Mouse (Mus musculus) kidney, embryonic 14.5 days (tissue): ENCODE measurements around the gene Med19. TPM values are rescaled to one million over a fixed set of nuclear protein-coding genes. Genes with fewer than 3 reads are reported as not detected.
A peak's percentile ranks its signal among the peaks of the same experiment; 100 is the strongest.

ENCODE experiments used
- ATAC-seq: fragments of 200-750 bp; cut with Nextera tagmentation; 2 replicates; pipeline ENCODE4 v1.8.0; 2017; ENCODE audit warnings: moderate number of reproducible peaks, mild to moderate bottlenecking, moderate TSS enrichment, moderate library complexity; ENCODE audit not compliant: low FRiP score, low TSS enrichment
- H3K27ac ChIP-seq: fragments of 300-500 bp; sonication (generic); 2 replicates; pipeline ENCODE4 v1.5.1; 2014; ENCODE audit warnings: low read depth, mild to moderate bottlenecking, low read length, moderate library complexity, mixed read lengths
- H3K27me3 ChIP-seq: fragments of 300-500 bp; sonication (generic); 2 replicates; pipeline ENCODE4 v1.6.1; 2014; ENCODE audit warnings: mild to moderate bottlenecking, low read length; ENCODE audit not compliant: control insufficient read depth, insufficient read depth
- H3K36me3 ChIP-seq: fragments of 300-500 bp; sonication (generic); 2 replicates; pipeline ENCODE4 v1.6.1; 2014; ENCODE audit warnings: low read length, mixed read lengths; ENCODE audit not compliant: control insufficient read depth, insufficient read depth
- H3K4me1 ChIP-seq: fragments of 300-500 bp; sonication (generic); 2 replicates; pipeline ENCODE4 v1.6.1; 2014; ENCODE audit warnings: low read length, mixed read lengths; ENCODE audit not compliant: control insufficient read depth, insufficient read depth
- H3K4me2 ChIP-seq: fragments of 300-500 bp; sonication (generic); replicated peaks from 2 replicates; pipeline ENCODE4 v1.6.1; 2014; ENCODE audit warnings: low read depth, mild to moderate bottlenecking, low read length
- H3K4me3 ChIP-seq: fragments of 300-500 bp; sonication (generic); 2 replicates; pipeline ENCODE4 v1.5.1; 2014; ENCODE audit warnings: mild to moderate bottlenecking, low read length
- H3K9ac ChIP-seq: fragments of 300-500 bp; sonication (generic); 2 replicates; pipeline ENCODE4 v1.6.1; 2014; ENCODE audit warnings: low read depth, mild to moderate bottlenecking, low read length, moderate library complexity
- H3K9me3 ChIP-seq: fragments of 300-500 bp; sonication (generic); 2 replicates; pipeline ENCODE4 v1.6.1; 2016; ENCODE audit warnings: low read length; ENCODE audit not compliant: control insufficient read depth
- WGBS: fragments of 180-500 bp; shearing (Covaris S2); extraction: QIAGEN DNeasy Blood & Tissue Kit; methylation state at CpG from one replicate; pipeline ENCODE4 v1.1.7; 2014; 5-methylcytosine and 5-hydroxymethylcytosine counted together
- polyA plus RNA-seq: library from polyadenylated mRNA; unstranded; fragments of >200 nt; fragmentation: Nextera tagmentation; extraction: Ambion mirVana; gene quantifications from 2 replicates; pipeline ENCODE4 v1.2.1, GENCODE M21; 2014

Gene Med19
- polyA plus RNA-seq, 1 experiment from 2014 or later, result 50.5 TPM

DNA sequence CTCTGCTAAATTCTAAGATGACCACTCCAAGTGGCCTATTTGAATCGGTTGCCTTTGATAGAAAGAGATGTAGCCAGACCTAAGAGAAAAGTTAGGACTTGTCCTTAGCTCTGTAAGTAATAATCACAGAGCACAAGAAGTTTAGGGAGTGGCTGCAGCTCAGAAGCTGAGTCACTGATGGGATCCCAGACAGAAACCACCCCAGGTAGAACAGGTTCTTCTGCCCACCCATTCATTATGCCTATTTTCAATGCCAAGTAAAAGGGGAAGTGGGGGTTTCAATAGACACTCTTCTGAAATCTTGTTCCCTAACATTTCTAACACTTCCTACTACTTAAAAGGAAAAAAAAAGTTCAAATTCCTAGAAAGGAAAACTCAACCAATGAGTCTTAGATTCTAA lies 27.1 kb downstream of the Med19 start:
- Histone ChIP-seq H3K36me3 (peaks cover 48% of the 10 kb centered on the region), H3K9ac (no peak overlapping the region), H3K9me3 (no peaks in the 10 kb centered on the region), H3K4me2 (no peak overlapping the region), H3K4me3 (no peak overlapping the region), H3K4me1 (peaks cover 4% of the 10 kb centered on the region; the same call in 1 of the 2 replicates), H3K27ac (no peak overlapping the region), H3K27me3 (no peaks in the 10 kb centered on the region)
- no peak for ATAC-seq
- WGBS, result 77% methylated on average over 1 of the region's 1 CpGs

DNA sequence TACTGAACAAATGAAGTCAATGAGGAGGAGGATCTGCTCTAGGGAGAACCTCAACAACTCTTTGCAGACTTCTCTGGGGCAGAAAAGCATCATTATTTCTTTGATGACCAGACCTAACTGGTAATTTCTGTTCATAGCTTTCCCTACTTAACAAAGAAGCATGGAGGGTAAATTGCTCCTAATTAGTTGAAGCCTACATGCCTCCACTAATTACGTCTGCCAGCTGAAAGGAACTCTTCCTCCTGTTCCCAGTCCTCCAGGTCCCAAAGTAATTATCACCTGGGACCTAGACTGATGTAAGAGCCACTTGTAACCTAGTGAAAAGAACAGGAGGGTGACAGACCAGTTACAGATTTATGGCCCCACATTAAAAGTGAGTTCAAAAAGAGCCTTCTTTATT lies 29.3 kb downstream of the Med19 start:
- no peak overlapping the region for H3K4me3 ChIP-seq
- H3K4me2 ChIP-seq, result no peak overlapping the region
- no peaks in the 10 kb centered on the region for H3K9me3 ChIP-seq
- H3K27me3 ChIP-seq, result no peaks in the 10 kb centered on the region
- peaks cover 4% of the 10 kb centered on the region; the same call in 1 of the 2 replicates for H3K4me1 ChIP-seq
- no peak overlapping the region for H3K9ac ChIP-seq
- WGBS, result 38% methylated on average over 1 of the region's 1 CpGs
- peaks cover 43% of the 10 kb centered on the region for H3K36me3 ChIP-seq
- ATAC-seq, result no peak
- H3K27ac ChIP-seq, result no peak overlapping the region

DNA sequence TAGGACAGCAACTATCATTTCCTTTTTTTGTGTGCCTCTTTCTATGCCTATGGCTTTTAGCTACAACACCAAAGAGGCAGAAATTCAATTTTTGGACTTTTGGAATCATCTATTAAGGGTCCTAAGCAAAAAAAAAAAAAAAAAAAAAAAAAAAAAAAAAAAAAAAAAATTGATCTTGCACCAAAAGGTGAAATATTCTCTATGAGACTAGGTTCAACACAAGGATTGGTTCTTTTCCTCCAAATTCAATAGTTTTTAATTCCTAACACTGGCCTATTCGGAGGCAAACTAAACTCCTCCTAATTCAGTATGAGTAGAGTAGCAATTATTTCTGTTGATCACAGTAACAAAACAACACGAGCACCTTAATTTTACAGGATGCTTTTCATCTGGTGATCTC lies 33.7 kb downstream of the Med19 start:
- peaks cover 9% of the 10 kb centered on the region; the same call in 1 of the 2 replicates for H3K4me1 ChIP-seq
- peaks cover 28% of the 10 kb centered on the region for H3K36me3 ChIP-seq
- H3K27ac ChIP-seq, result no peak overlapping the region
- 94% methylated on average over 2 of the region's 2 CpGs for WGBS
- no peak overlapping the region for H3K4me2 ChIP-seq
- no peaks in the 10 kb centered on the region for H3K27me3 ChIP-seq
- no peak overlapping the region for H3K9ac ChIP-seq
- no peak overlapping the region for H3K4me3 ChIP-seq
- no peaks in the 10 kb centered on the region for H3K9me3 ChIP-seq
- ATAC-seq, result no peak

DNA sequence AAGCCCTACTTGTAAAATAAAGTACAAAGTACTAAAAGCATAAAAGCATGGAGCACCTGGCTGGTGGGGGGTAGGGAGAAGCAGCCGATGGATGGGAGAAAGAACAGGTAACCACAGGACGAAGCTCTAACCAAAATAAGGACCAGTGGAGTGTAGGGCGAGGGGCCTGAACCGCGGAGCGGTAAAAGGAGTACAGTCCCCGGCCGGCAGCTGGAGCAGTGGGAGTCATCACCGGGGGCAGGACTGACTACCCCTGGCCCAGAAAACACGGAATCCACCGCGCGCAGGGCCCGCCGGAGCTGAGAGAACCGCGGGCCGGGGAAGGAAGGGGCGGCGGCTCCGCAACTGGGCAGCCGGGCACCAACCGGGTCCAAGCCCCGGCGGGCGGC lies 36.2 kb downstream of the Med19 start:
- Histone ChIP-seq H3K9ac (peak overlapping the region; percentile 94), H3K36me3 (peaks cover 16% of the 10 kb centered on the region), H3K27me3 (no peaks in the 10 kb centered on the region), H3K9me3 (no peaks in the 10 kb centered on the region), H3K4me2 (peak overlapping the region; percentile 68), H3K4me1 (peaks cover 4% of the 10 kb centered on the region; the same call in 1 of the 2 replicates), H3K27ac (peak overlapping the region; percentile 93), H3K4me3 (peak overlapping the region; percentile 97)
- 1% methylated on average over 22 of the region's 26 CpGs for WGBS
- peak; percentile 23 for ATAC-seq

DNA sequence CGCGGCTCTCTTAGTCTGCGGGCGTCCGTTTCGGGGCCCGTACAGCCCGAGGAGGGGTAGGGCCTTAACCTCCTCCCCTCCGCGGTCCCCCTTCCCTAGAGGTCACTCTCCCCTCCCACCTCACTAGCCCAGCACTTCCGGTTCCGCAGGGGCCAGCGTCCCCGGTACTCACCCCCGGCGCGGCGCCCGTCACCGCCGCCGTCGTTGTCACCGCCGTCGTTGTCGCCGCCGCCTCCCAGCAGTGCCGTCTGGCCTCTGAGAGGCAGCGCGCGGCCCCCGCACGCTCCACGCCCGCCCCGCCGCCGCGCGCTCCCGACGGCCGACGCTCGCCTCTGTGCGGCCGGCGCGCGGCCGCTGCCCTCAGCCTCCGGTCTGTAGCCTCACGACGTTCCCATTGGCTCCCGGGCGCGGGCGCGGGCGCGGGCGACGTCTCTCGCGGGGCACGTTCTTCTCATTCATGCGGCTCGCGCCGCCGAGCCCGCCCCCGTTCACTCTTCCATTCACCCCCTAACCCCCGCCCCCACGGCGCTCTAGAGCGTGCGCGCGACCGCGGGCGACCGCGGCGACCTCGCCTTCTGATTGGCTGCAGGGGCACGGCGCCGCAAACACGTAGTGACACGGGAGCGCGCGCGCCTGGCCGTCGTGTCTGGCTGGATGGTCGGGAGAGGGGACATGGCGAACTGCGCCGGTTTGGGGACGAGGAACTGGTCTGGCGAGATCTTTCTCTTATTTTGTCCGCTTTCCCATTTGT lies 36.8 kb downstream of the Med19 start, which contains the start of gene Zdhhc5:
Zdhhc5 (minus strand) TSS at position 370 of the 751 bp plus-strand sequence.
- Histone ChIP-seq H3K4me2 (peak within 1 kb of the TSS; percentile 83), H3K27ac (peak within 1 kb of the TSS; percentile 93), H3K4me1 (peaks cover 4% of the 10 kb centered on the region; the same call in 1 of the 2 replicates), H3K9ac (peak within 1 kb of the TSS; percentile 94), H3K9me3 (no peaks in the 10 kb centered on the region), H3K27me3 (no peaks in the 10 kb centered on the region), H3K4me3 (peak within 1 kb of the TSS; percentile 97), H3K36me3 (peaks cover 11% of the 10 kb centered on the region)
- WGBS, result under 1% methylated on average over 99 of the region's 107 CpGs
- peak; percentile 98 for ATAC-seq

DNA sequence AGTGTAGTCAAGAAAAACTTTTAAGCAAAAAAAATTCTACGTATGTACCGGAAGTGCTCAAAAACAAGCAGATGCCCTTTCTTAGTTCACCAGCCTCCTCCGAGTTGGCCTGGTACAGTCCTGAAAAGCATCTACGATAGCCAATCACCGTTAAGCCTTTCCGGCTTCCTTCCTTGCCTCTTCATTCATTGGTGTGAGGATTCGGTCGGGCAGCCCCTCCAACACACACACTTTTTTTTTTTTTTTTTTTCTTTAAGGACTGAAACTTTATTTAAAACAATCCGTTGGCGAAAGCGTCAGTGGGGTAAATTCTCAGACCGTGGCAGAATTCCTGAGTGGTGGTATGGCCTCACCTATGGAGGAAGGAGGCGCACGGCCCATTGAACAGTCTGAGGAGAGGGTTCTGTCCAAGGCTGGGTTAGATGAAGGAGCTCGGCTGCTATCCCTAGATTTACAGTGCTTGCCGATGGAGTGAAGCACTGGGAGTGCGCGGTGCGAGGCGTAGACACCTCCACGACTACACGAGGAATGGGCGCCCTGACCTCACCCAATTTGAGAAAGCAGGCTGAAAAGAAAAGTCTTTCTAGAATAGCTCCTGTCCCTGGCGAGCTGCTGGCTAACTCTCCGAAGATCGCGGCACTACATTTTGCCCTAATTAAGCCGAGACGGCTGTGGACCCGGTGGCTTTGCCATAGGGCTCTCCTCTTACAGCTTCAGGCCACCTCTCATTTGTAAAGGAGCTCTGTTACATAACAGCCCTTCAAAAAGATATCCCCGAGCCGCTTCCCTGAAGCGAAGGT lies 37.6 kb downstream of the Med19 start:
- Histone ChIP-seq H3K27me3 (no peaks in the 10 kb centered on the region), H3K4me1 (peaks cover 4% of the 10 kb centered on the region; the same call in 1 of the 2 replicates), H3K9ac (peak overlapping the region; percentile 94), H3K4me2 (peak overlapping the region; percentile 83), H3K27ac (peak overlapping the region; percentile 93), H3K36me3 (peaks cover 3% of the 10 kb centered on the region), H3K4me3 (peak overlapping the region; percentile 97), H3K9me3 (no peaks in the 10 kb centered on the region)
- whole genome bisulfite sequencing, result under 1% methylated on average over 33 of the region's 33 CpGs
- peak; percentile 96 for ATAC-seq

DNA sequence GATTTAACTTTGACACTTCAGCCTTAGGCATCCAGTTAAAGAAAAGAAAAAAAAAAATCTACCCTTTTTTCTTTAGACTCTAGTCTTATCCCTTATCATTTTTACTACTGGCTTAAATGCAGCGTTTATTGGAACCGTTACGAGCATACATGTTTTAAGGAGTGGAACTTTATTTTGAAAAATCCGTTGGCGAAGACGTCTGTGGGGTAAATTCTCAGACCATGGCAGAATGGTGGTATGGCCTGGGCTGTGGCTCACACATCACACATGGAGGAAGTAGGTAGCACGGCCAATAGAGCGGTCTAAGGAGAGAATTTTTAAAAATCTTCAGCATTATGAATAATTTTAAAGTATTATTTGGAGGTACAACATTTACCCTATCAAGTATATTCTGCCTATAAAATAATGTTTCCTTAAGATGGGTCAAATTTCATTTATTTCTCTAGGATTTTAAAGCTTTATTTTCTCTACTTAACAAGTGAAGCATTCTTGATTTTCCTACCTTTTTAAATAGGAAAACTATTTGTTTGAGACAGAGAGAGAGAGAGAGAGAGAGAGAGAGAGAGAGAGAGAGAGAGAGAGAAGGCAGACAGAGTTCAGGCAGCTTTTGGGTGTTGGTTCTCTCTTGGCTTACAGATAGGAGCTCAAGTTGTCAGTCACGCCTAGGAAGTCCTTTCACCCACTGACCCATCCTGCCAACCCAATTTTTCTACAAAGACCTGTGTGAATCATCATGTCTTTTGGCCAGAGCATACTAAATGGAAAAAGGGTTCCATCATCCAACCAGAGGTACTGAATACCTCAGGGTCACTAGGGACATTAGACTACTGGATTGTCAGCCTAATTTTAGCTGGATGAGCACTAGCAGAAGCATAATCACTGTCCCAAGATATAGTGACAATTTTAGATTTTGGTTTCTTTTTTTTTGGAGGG lies 38.5 kb downstream of the Med19 start:
- Histone ChIP-seq H3K9ac (peak overlapping the region; percentile 94), H3K4me1 (peaks cover 4% of the 10 kb centered on the region; the same call in 1 of the 2 replicates), H3K9me3 (no peaks in the 10 kb centered on the region), H3K36me3 (no peaks in the 10 kb centered on the region; the same call in 1 of the 2 replicates), H3K4me2 (peak overlapping the region; percentile 83), H3K27me3 (no peaks in the 10 kb centered on the region), H3K4me3 (peak overlapping the region; percentile 97), H3K27ac (peak overlapping the region; percentile 93)
- ATAC-seq, result no peak
- 36% methylated on average over 9 of the region's 9 CpGs for WGBS

DNA sequence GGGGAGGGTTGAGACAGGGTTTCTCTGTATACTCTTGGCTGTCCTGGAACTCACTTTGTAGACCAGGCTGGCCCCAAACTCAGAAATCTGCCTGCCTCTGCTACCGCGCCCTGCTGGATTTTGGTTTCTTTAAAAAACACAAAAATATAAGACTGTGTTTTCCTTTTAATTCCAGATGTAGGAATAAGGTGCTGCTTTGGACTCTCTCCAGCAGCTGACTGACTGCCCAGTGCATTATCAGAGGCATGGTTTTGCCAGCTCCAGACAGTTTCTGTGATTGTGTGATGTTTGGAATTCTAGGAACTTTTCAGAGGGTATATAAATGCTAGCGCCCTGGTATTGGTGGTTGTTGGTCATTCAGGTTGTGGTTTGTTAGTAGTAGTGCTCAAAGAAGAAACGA lies 39.2 kb downstream of the Med19 start:
- Histone ChIP-seq H3K4me3 (no peak overlapping the region), H3K4me1 (peaks cover 4% of the 10 kb centered on the region; the same call in 1 of the 2 replicates), H3K27ac (no peak overlapping the region), H3K36me3 (no peaks in the 10 kb centered on the region; the same call in 1 of the 2 replicates), H3K27me3 (no peaks in the 10 kb centered on the region), H3K9ac (no peak overlapping the region), H3K9me3 (no peaks in the 10 kb centered on the region), H3K4me2 (no peak overlapping the region)
- 92% methylated on average over 4 of the region's 4 CpGs for WGBS
- no peak for ATAC-seq
